Mouse (Mus musculus) left cerebral cortex, postnatal 14 days (tissue): ENCODE data around the gene Zfp418. TPM values are rescaled to one million over a fixed set of nuclear protein-coding genes. Genes with fewer than 3 reads are reported as not detected.
"Not testable (repeated sequence)": the region's sequence is repeated elsewhere in the genome, so short reads cannot be mapped to it uniquely, and the experiment has no call there.

ENCODE experiments used
- DNase-seq, 2 experiments: peaks; one replicate each; pipeline ENCODE4 v3.0.0; 2021 to 2022; ENCODE audit warnings: low spot score in 2 of 2, mixed read lengths in 1 of 2
- intact Hi-C: fragments of 180-260 bp; cut with DNase I; formaldehyde crosslinking; loops from one replicate; pipeline ENCODE4 v1.15.1; 2025
- long read RNA-seq, 2 experiments: library from polyadenylated mRNA; stranded (forward); transcript quantifications; one replicate each; pipeline ENCODE4 v2.0.0; 2021
- total RNA-seq, 2 experiments: library from RNA; stranded (reverse); gene quantifications; 2 replicates each; pipeline ENCODE4 v1.2.3; 2021

The Zfp418 gene
- 1 to 10 TPM; 5.0 to 6.2 TPM for total RNA-seq
- long read RNA-seq, experiment 1 = 0 reads
- long read RNA-seq, experiment 2 = 0 reads

- intact Hi-C loops = loop anchor here (1.0 to 5.0 kb wide), 2 partner anchors 15 to 49 kb away; partner anchors contain the start of gene Zfp954
- DNase-seq = peak; percentile 55 to 77
These were observed at the start of gene Zfp418 for GRCm38 (mm10) chr7:7171227-7172147. Zfp418 (plus strand) TSS chr7:7171330.

- no peak for DNase-seq
- intact Hi-C loops = loop anchor here (5.0 to 10.0 kb wide), 2 partner anchors 51 to 173 kb away; partner anchors contain the start of gene Zfp418
These were observed 49.5 kb upstream of the Zfp418 start for GRCm38 (mm10) chr7:7121602-7121980.

GRCm38 (mm10) chr7:7130491-7131124, 40.5 kb upstream of the Zfp418 start:
- intact Hi-C loops = not testable (repeated sequence)

GRCm38 (mm10) chr7:7132751-7133150, 38.4 kb upstream of the Zfp418 start:
- intact Hi-C loops = no loop called here
- no peak for DNase-seq

More at GRCm38 (mm10) chr7:7130491-7131124, 40.5 kb upstream of the Zfp418 start:
- DNase-seq = not testable (repeated sequence)

- peak; percentile 56 to 66 for DNase-seq
- intact Hi-C loops = loop anchor here (5.0 kb wide), 1 partner anchor 51 kb away; no protein-coding TSS in a partner anchor
These were observed 34.7 kb upstream of the Zfp418 start, which contains the start of gene Zfp773 for GRCm38 (mm10) chr7:7136379-7136866. Zfp773 (minus strand) TSS chr7:7136755.

GRCm38 (mm10) chr7:7144215-7144614, 26.9 kb upstream of the Zfp418 start:
- intact Hi-C loops = no loop called here
- no peak for DNase-seq

- intact Hi-C loops = no loop called here
- DNase-seq = no peak
These were observed 25.0 kb upstream of the Zfp418 start for GRCm38 (mm10) chr7:7145991-7146608.

GRCm38 (mm10) chr7:7185897-7186296, 14.8 kb downstream of the Zfp418 start:
- DNase-seq = no peak
- intact Hi-C loops = loop anchor here (1.0 to 5.0 kb wide), 2 partner anchors 15 to 49 kb away; partner anchors contain the start of genes Zfp418 and Zfp773

- intact Hi-C loops = loop anchor here (5.0 kb wide), 1 partner anchor 50 kb away; the partner anchor contains the start of gene Zfp773
- DNase-seq = no peak
These were observed 16.5 kb downstream of the Zfp418 start for GRCm38 (mm10) chr7:7187417-7188190.

- DNase-seq = peak; percentile 77 to 88
- intact Hi-C loops = loop anchor here (5.0 kb wide), 1 partner anchor 51 kb away; the partner anchor contains the start of gene Zfp773
These were observed 17.2 kb downstream of the Zfp418 start for GRCm38 (mm10) chr7:7188191-7188942.

GRCm38 (mm10) chr7:7209313-7210151, 38.4 kb downstream of the Zfp418 start, which contains the start of gene Zfp772:
Zfp772 (minus strand) TSS chr7:7209998.
- peak; percentile 36 to 51 for DNase-seq
- intact Hi-C loops = not testable (repeated sequence)

Other genes starting within 250 kb of the Zfp418 start
- not detected for gene Aurkc, start 176.0 kb upstream of the Zfp418 start, total RNA-seq
- gene Zfp954, start 49.8 kb upstream of the Zfp418 start, total RNA-seq = 10 to 100 TPM; 11.8 to 13.0 TPM
- 1 to 10 TPM; 1.5 to 2.0 TPM for gene Zfp773, start 34.6 kb upstream of the Zfp418 start, total RNA-seq
- gene Zfp772, start 38.7 kb downstream of the Zfp418 start, total RNA-seq = 1 to 10 TPM; 7.8 to 8.0 TPM
- gene Vmn2r29, start 76.0 kb downstream of the Zfp418 start, total RNA-seq = 1 to 10 TPM; 1.4 to 1.8 TPM
- 10 to 100 TPM in 1 of 2 experiments, 1 to 10 TPM in 1; 9.4 to 11.2 TPM for gene Gm45844, start 107.0 kb downstream of the Zfp418 start, total RNA-seq
- 100 to 1,000 TPM; 156 TPM for gene Clcn4, start 129.5 kb downstream of the Zfp418 start, total RNA-seq
- under 1 TPM in 1 of 2 experiments, not detected in 1; 0.13 TPM for gene Vmn2r30, start 166.3 kb downstream of the Zfp418 start, total RNA-seq
- gene Gm45783, start 203.2 kb downstream of the Zfp418 start, total RNA-seq = not detected
- not detected for gene Vmn2r31, start 228.4 kb downstream of the Zfp418 start, total RNA-seq